Mouse (Mus musculus) left cerebral cortex, adult 2 months (tissue): Measurements from ENCODE around the gene Ppp1r13l. TPM values are rescaled to one million over a fixed set of nuclear protein-coding genes. Genes with fewer than 3 reads are reported as not detected.

ENCODE experiments used
- DNase-seq, 2 experiments: peaks; one replicate each; pipeline ENCODE4 v3.0.0; 2021 to 2022; ENCODE audit warnings: low spot score in 2 of 2, mixed read lengths in 1 of 2; ENCODE audit errors: extremely low spot score in 1 of 2
- H3K27ac ChIP-seq: fragments of 200-600 bp; 2 replicates; pipeline ENCODE4 v1.8.1; 2022
- H3K4me3 ChIP-seq: fragments of 200-600 bp; 2 replicates; pipeline ENCODE4 v1.8.1; 2022
- CTCF ChIP-seq: fragments of 200-600 bp; IDR thresholded peaks from 2 replicates; pipeline ENCODE4 v1.8.1; 2022; ENCODE audit warnings: antibody characterized with exemption, mild to moderate bottlenecking, moderate library complexity
- intact Hi-C: fragments of 180-260 bp; cut with DNase I; formaldehyde crosslinking; loops from one replicate; pipeline ENCODE4 v1.15.1; 2025
- total RNA-seq, 2 experiments: library from RNA; stranded (reverse); gene quantifications; 2 replicates each; pipeline ENCODE4 v1.2.3; 2021

The Ppp1r13l gene
- total RNA-seq, 2 experiments from 2014 or later = 7.7 to 7.8 TPM

- DNase-seq = no peak
- H3K27ac ChIP-seq = no peak overlapping the region
- no peak overlapping the region for H3K4me3 ChIP-seq
- intact Hi-C loops = no loop called here
- no peak for TF ChIP-seq CTCF
Observed at GRCm38 (mm10) chr7:19324221-19324620, 35.3 kb upstream of the Ppp1r13l start.

- peak overlapping the region; percentile 50; the same call in 1 of the 2 replicates for H3K27ac ChIP-seq
- DNase-seq = no peak
- TF ChIP-seq CTCF = no peak
- H3K4me3 ChIP-seq = no peak overlapping the region
- intact Hi-C loops = no loop called here
Observed at GRCm38 (mm10) chr7:19325262-19326199, 34.0 kb upstream of the Ppp1r13l start.

- no peak for TF ChIP-seq CTCF
- Histone ChIP-seq H3K27ac (peak overlapping the region; percentile 92), H3K4me3 (peak overlapping the region; percentile 47)
- intact Hi-C loops = no loop called here
- DNase-seq = peak; percentile 74 to 79
Observed at GRCm38 (mm10) chr7:19326359-19326758, 33.2 kb upstream of the Ppp1r13l start.

GRCm38 (mm10) chr7:19327128-19327527, 32.4 kb upstream of the Ppp1r13l start:
- peak; percentile 86 to 87 for DNase-seq
- TF ChIP-seq CTCF = no peak
- Histone ChIP-seq H3K4me3 (peak overlapping the region; percentile 47), H3K27ac (peak overlapping the region; percentile 92)
- intact Hi-C loops = no loop called here

GRCm38 (mm10) chr7:19327782-19328181, 31.8 kb upstream of the Ppp1r13l start:
- intact Hi-C loops = no loop called here
- Histone ChIP-seq H3K4me3 (no peak overlapping the region), H3K27ac (no peak overlapping the region; the same call in 1 of the 2 replicates)
- DNase-seq = no peak
- no peak for TF ChIP-seq CTCF

GRCm38 (mm10) chr7:19328425-19328824, 31.1 kb upstream of the Ppp1r13l start:
- H3K4me3 ChIP-seq = no peak overlapping the region
- TF ChIP-seq CTCF = peak; percentile 43
- no peak for DNase-seq
- H3K27ac ChIP-seq = no peak overlapping the region
- intact Hi-C loops = no loop called here

GRCm38 (mm10) chr7:19331910-19332309, 27.6 kb upstream of the Ppp1r13l start:
- Histone ChIP-seq H3K4me3 (no peak overlapping the region), H3K27ac (peak overlapping the region; percentile 97; the same call in 1 of the 2 replicates)
- intact Hi-C loops = no loop called here
- no peak for TF ChIP-seq CTCF
- no peak for DNase-seq

GRCm38 (mm10) chr7:19332709-19333352, 26.7 kb upstream of the Ppp1r13l start:
- H3K27ac ChIP-seq = peak overlapping the region; percentile 97
- DNase-seq = peak; percentile 88
- peak overlapping the region; percentile 50 for H3K4me3 ChIP-seq
- intact Hi-C loops = no loop called here
- no peak for TF ChIP-seq CTCF

GRCm38 (mm10) chr7:19335583-19335982, 24.0 kb upstream of the Ppp1r13l start:
- DNase-seq = no peak
- Histone ChIP-seq H3K4me3 (no peak overlapping the region), H3K27ac (no peak overlapping the region)
- TF ChIP-seq CTCF = no peak
- intact Hi-C loops = no loop called here

GRCm38 (mm10) chr7:19337122-19337521, 22.4 kb upstream of the Ppp1r13l start:
- no peak for TF ChIP-seq CTCF
- no peak overlapping the region for H3K4me3 ChIP-seq
- peak overlapping the region; percentile 73 for H3K27ac ChIP-seq
- intact Hi-C loops = no loop called here
- DNase-seq = no peak

GRCm38 (mm10) chr7:19338060-19338459, 21.5 kb upstream of the Ppp1r13l start:
- Histone ChIP-seq H3K4me3 (no peak overlapping the region), H3K27ac (no peak overlapping the region)
- DNase-seq = no peak
- intact Hi-C loops = no loop called here
- no peak for TF ChIP-seq CTCF

GRCm38 (mm10) chr7:19338596-19338995, 21.0 kb upstream of the Ppp1r13l start:
- no peak for DNase-seq
- Histone ChIP-seq H3K4me3 (no peak overlapping the region), H3K27ac (no peak overlapping the region)
- intact Hi-C loops = no loop called here
- TF ChIP-seq CTCF = no peak
